Mouse (Mus musculus) T-helper 17 cell (primary cell): Measurements from ENCODE around the gene 2210016F16Rik.
"Not testable (repeated sequence)": the region's sequence is repeated elsewhere in the genome, so short reads cannot be mapped to it uniquely, and the experiment has no call there.

ENCODE experiments used
- in situ Hi-C, 2 experiments: fragments of 300-600 bp; cut with MboI, MseI; formaldehyde crosslinking; loops; 1 replicate in 1 of 2; 2 replicates in 1 of 2; pipeline ENCODE4 v1.15.1; 2025; ENCODE audit warnings: high pct_unique_total_duplicates in 2 of 2

Gene 2210016F16Rik

GRCm38 (mm10) chr13:58384779-58385546 lies at the start of gene 2210016F16Rik:
2210016F16Rik (minus strand) TSS chr13:58385225.
- in situ Hi-C loops: loop anchor here (10.0 to 25.0 kb wide), 3 partner anchors 223 to 1377 kb away; partner anchors contain the start of genes Idnk (in 2 of the 2) and Isca1 (in 1 of the 2)

DNA sequence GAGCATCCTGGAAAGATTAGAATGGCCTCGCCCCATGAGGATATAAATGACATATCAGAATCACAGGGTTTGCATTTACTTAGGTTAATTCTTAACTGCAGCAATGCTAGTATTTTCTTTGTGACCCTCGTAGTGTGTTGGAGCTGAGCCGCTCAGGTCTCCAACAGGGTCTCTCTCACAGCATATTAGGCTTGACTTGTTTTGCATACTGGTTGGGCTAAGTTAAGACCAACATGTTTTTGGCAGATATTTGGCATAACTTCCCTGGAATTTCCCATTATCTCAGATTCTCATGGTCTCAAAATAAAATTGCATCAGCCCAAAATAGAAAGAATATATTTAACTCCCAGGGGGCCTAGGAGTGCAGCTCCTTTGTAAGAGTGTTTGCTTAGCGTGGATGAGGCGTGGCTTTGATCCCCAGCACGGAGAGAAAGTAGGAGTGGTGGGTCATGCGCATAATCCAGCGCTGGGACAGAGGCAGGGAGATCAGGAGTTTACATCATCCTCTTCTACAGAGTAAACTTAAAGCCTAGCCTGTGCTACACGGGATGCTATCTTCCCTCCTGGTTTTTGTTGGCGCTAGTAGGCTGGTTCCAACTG lies 38.1 kb upstream of the 2210016F16Rik start:
- in situ Hi-C loops: no loop called here

DNA sequence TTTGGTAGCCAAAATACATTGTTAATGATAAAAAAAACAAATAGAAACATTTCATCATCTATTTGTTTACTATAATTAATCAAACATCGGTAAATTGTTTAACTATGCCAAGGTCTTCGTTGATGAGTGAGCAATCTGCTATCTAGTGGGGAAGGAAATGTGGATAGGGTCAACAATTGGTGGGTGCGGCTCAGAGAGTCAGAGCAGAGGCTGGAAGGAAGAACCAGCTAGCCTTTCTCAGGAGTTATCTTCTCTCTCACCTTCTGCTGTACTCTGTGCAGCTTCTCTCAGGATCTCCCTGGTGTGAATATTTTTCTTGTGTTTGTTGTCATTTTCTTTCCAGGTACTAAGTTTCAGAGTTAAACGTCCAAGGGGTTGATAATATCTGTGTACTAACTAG lies 37.2 kb upstream of the 2210016F16Rik start:
- in situ Hi-C loops: no loop called here

DNA sequence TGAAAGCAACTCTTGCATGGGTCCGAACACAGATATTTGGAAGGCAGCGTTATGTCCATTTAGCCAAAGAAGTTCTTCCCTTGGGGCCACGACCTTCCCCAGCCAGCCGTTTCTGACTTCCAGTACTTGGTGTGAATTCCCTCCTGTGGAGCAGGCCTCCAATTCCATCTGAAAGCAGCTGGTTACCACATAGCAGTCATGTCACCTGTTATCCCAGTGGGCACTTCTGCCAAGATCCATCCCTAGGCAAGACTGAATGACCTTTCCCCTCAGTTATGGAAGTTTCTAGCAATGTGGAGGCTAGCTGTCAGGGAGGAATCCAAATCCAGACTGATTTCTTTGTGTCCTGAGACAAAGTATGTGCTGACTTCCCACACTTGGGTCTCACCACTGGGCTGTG lies 36.0 kb upstream of the 2210016F16Rik start:
- in situ Hi-C loops: no loop called here

DNA sequence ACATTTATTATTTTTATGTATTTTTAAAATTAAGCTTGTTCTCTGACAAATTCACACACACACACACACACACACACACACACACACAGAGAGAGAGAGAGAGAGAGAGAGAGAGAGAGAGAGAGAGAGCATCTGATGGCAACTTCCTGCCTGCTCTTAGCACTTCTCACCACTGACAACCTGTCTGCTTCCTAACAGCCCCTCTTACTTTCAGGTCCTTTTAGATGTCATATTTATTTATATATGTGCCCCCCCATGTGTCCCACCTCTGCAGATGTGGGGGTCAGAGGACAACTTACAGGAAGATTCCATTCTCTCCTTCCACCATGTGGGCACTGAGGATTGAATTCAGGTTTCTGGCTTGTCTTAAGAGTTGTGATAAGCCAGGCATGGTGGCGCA lies 34.2 kb upstream of the 2210016F16Rik start:
- in situ Hi-C loops: no loop called here

GRCm38 (mm10) chr13:58418656-58419055 lies 33.6 kb upstream of the 2210016F16Rik start:
- in situ Hi-C loops: no loop called here

DNA sequence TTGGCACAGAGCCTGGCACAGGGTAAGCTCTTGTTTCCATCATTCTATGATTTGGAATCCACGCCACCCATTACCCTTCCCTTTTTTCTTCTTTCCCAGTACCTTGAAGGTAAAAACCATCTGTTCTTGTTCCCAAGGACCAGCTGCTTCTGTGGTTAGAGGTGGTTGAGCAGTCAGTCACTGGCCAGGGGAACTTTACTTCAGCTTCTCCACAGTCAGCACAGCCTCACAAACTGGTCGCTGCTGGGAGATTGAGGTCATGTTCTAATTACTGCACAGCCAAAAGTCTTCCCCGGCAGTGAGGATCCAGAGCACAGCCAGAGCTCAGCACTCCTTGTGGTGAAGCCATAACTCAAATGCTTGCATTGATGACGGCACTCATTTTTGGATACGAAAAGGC lies 30.8 kb upstream of the 2210016F16Rik start:
- in situ Hi-C loops: no loop called here

- in situ Hi-C loops: no loop called here
Observed at GRCm38 (mm10) chr13:58415374-58415773, 30.3 kb upstream of the 2210016F16Rik start.

DNA sequence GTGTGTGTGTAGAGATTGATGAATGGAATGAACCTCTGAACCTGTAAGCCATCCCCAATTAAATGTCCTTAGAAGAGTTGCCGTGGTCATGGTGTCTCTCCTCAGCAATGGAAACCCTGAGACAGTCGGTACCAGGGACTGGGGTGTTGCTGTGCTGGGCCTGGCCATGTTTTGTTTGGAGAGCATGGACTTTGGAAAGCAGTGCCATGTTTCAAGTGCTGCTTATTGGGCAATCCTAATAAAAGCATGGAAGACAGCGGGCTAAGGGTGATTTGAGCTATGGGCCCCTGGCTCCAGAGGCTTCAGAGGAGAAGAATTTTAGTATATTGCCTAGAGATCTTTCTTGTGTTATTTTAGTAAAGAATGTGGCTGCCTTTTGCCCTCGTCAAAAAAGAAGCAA lies 26.0 kb upstream of the 2210016F16Rik start:
- in situ Hi-C loops: no loop called here

- in situ Hi-C loops: not testable (repeated sequence)
Observed at GRCm38 (mm10) chr13:58403243-58403642, 18.2 kb upstream of the 2210016F16Rik start, which contains the start of gene Hnrnpk. Hnrnpk (minus strand) TSS chr13:58403343.

GRCm38 (mm10) chr13:58402744-58403110 lies 17.7 kb upstream of the 2210016F16Rik start:
- in situ Hi-C loops: no loop called here

- in situ Hi-C loops: no loop called here
Observed at GRCm38 (mm10) chr13:58402003-58402743, 17.1 kb upstream of the 2210016F16Rik start, which contains the start of gene Rmi1. Rmi1 (plus strand) TSS chr13:58402248.

- in situ Hi-C loops: no loop called here
Observed at GRCm38 (mm10) chr13:58401135-58402002, 16.3 kb upstream of the 2210016F16Rik start.

GRCm38 (mm10) chr13:58400576-58400975 lies 15.6 kb upstream of the 2210016F16Rik start:
- in situ Hi-C loops: no loop called here

DNA sequence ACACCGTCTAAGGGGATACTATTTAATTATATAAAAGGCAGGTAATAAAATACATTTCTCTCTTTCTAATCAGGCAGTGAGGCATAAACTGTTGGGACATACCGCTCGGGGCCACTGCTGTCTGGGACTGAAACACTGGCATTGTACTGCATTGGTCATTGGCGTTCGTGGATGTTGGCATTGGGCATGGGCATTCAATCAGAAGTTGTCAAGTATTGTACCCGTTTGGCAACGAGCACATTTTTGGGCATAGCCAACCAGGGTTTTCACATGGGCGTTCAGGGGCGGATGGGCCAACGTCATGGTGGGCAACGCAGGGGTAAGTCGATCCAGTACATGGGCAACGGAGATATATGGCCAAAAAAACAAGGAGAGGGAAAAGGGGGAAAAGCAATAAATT lies 12.6 kb upstream of the 2210016F16Rik start:
- in situ Hi-C loops: loop anchor here in 1 of 2 experiments (25.0 kb wide), 2 partner anchors 235 to 1365 kb away; partner anchors contain the start of genes Idnk and Isca1

DNA sequence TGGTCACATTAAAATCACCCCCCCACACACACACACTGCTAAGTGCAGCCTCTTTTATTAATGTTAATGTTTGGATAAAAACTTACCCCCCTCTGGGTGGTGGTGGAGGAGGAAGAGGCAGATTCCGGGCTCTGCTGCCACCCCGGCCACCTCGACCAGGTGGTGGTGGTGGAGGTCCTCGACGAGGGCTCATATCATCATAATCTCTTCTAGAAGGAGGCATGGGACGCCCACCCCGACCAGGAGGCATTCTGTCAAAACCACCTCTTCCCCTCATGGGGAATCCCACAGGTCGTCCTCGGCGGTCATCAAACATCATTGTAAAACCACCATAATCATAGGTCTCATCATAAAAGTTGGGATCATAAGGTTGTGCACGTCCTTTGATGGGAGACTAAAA lies 9.4 kb upstream of the 2210016F16Rik start:
- in situ Hi-C loops: loop anchor here in 1 of 2 experiments (25.0 kb wide), 2 partner anchors 232 to 1368 kb away; partner anchors contain the start of genes Idnk and Isca1

- in situ Hi-C loops: loop anchor here (10.0 to 25.0 kb wide), 3 partner anchors 227 to 1373 kb away; partner anchors contain the start of genes Idnk (in 2 of the 2) and Isca1 (in 1 of the 2)
Observed at GRCm38 (mm10) chr13:58389324-58389951, 4.4 kb upstream of the 2210016F16Rik start.

DNA sequence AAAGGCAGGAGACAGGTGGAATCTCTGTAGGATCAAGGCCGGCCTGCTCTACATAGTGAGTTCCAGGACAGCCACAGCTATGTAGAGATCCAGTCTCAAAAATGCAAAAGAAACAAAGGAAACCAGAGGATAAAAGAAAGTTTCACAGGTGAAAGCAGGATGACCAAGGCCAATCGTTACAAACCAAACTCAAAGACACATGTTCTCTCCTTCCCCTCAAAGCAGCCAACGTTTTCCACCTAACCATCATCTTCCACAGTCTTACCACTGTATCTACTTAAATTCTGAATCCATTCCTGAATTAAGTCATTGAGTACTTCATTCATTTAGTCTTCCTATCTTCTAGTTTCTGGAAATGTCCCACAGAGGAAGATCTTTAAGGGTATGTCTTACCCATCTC lies 3.4 kb upstream of the 2210016F16Rik start:
- in situ Hi-C loops: loop anchor here (10.0 to 25.0 kb wide), 3 partner anchors 226 to 1374 kb away; partner anchors contain the start of genes Idnk (in 2 of the 2) and Isca1 (in 1 of the 2)

DNA sequence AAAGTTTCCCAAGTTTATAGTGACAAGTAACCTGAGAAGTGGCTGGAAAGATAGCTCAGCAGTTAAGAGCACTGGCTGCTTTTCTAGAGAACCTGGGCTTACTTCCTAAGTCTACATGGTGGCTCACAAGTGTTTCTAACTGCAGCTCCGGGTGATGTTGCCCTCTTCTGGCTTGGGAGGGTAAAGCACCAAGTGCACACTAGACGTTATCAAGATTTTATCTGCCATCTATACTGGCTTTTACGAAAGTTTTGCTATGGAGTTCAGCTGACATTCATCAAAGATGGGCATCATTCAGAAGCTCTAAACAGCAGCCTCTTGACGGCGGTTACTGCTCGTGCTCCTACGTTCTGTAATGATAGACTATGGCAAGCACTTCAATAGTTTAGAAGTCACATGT lies 2.9 kb upstream of the 2210016F16Rik start:
- in situ Hi-C loops: loop anchor here (10.0 to 25.0 kb wide), 3 partner anchors 226 to 1374 kb away; partner anchors contain the start of genes Idnk (in 2 of the 2) and Isca1 (in 1 of the 2)

- in situ Hi-C loops: loop anchor here (10.0 to 25.0 kb wide), 3 partner anchors 223 to 1377 kb away; partner anchors contain the start of genes Idnk (in 2 of the 2) and Isca1 (in 1 of the 2)
Observed at GRCm38 (mm10) chr13:58385547-58385920, 509 bp upstream of the 2210016F16Rik start.
